Mouse (Mus musculus) thymus, adult 2 months (tissue): ENCODE measurements around the gene Vwf. TPM values are rescaled to one million over a fixed set of nuclear protein-coding genes. Genes with fewer than 3 reads are reported as not detected.

Source experiments
- DNase-seq: peaks from one replicate; pipeline ENCODE4 v3.0.0; 2021
- H3K27ac ChIP-seq: fragments of 200-500 bp; 2 replicates; pipeline ENCODE4 v1.5.1; 2012; ENCODE audit warnings: low read length, control low read depth; ENCODE audit not compliant: control insufficient read depth, insufficient read depth
- H3K27me3 ChIP-seq: fragments of 200-500 bp; 2 replicates; pipeline ENCODE4 v1.6.1; 2012; ENCODE audit warnings: mild to moderate bottlenecking, low read length, moderate library complexity, mixed read lengths; ENCODE audit not compliant: control insufficient read depth, insufficient read depth
- H3K36me3 ChIP-seq: fragments of 200-500 bp; 2 replicates; pipeline ENCODE4 v1.6.1; 2012; ENCODE audit warnings: mild to moderate bottlenecking, low read length, moderate library complexity; ENCODE audit not compliant: control insufficient read depth, insufficient read depth
- H3K4me1 ChIP-seq: fragments of 200-500 bp; replicated peaks from 2 replicates; pipeline ENCODE4 v1.6.1; 2012; ENCODE audit warnings: low read length; ENCODE audit not compliant: control insufficient read depth, insufficient read depth
- H3K4me3 ChIP-seq: fragments of 200-500 bp; 2 replicates; pipeline ENCODE4 v1.5.1; 2012; ENCODE audit warnings: mild to moderate bottlenecking, low read length, control low read depth, moderate library complexity; ENCODE audit not compliant: control insufficient read depth, insufficient read depth
- CTCF ChIP-seq: fragments of 200-500 bp; IDR thresholded peaks from 2 replicates; pipeline ENCODE4 v1.5.1; 2012; ENCODE audit warnings: mild to moderate bottlenecking, control low read depth, low read length, moderate library complexity, borderline replicate concordance; ENCODE audit not compliant: control insufficient read depth, poor library complexity, insufficient read depth; ENCODE audit errors: extremely low read depth
- POLR2A ChIP-seq: fragments of 200-500 bp; IDR thresholded peaks from 2 replicates; pipeline ENCODE4 v1.6.1; 2012; ENCODE audit warnings: mild to moderate bottlenecking, low read length, control low read depth, moderate library complexity; ENCODE audit not compliant: control insufficient read depth, poor library complexity, insufficient read depth; ENCODE audit errors: extremely low read depth
- WGBS: fragments of 180-500 bp; shearing (Covaris S2); methylation state at CpG from one replicate; pipeline ENCODE4 v1.1.7; 2018; 5-methylcytosine and 5-hydroxymethylcytosine counted together
- polyA plus RNA-seq: library from polyadenylated mRNA; depleted of rRNA; stranded (reverse); fragments of >200 nt; gene quantifications from 2 replicates; pipeline ENCODE4 v1.2.3, GENCODE M21; 2012

Gene Vwf
- polyA plus RNA-seq, 1 experiment = 32.3 TPM

- 11% methylated on average over 18 of the region's 18 CpGs for WGBS
Measured at GRCm38 (mm10) chr6:125572291-125573188, 26.0 kb downstream of the Vwf start.

GRCm38 (mm10) chr6:125573189-125573928 is 26.8 kb downstream of the Vwf start:
- Histone ChIP-seq H3K4me3 (peak overlapping the region; percentile 79), H3K27ac (peak overlapping the region; percentile 93), H3K4me1 (peaks cover 13% of the 10 kb centered on the region), H3K27me3 (no peaks in the 10 kb centered on the region), H3K36me3 (no peaks in the 10 kb centered on the region)
- peak; percentile 85 for DNase-seq
- 9% methylated on average over 14 of the region's 14 CpGs for WGBS
- TF ChIP-seq POLR2A = peak; percentile 61
- no peak for TF ChIP-seq CTCF

More at GRCm38 (mm10) chr6:125572291-125573188, 26.0 kb downstream of the Vwf start:
- Histone ChIP-seq H3K27ac (peak overlapping the region; percentile 93), H3K27me3 (no peaks in the 10 kb centered on the region), H3K4me1 (peaks cover 13% of the 10 kb centered on the region), H3K4me3 (peak overlapping the region; percentile 79), H3K36me3 (no peaks in the 10 kb centered on the region)
- peak; percentile 52 for DNase-seq
- TF ChIP-seq POLR2A = no peak
- no peak for TF ChIP-seq CTCF

- no peak for DNase-seq
- no peak for TF ChIP-seq POLR2A
- no peak for TF ChIP-seq CTCF
- H3K36me3 ChIP-seq = no peaks in the 10 kb centered on the region
Measured at GRCm38 (mm10) chr6:125575080-125575479, 28.5 kb downstream of the Vwf start.

GRCm38 (mm10) chr6:125577301-125577700 is 30.7 kb downstream of the Vwf start:
- 91% methylated on average over 9 of the region's 9 CpGs for WGBS
- Histone ChIP-seq H3K27ac (no peak overlapping the region), H3K27me3 (no peaks in the 10 kb centered on the region), H3K4me3 (no peak overlapping the region), H3K36me3 (no peaks in the 10 kb centered on the region), H3K4me1 (peaks cover 11% of the 10 kb centered on the region)
- TF ChIP-seq CTCF (no peak), POLR2A (no peak)
- no peak for DNase-seq

More at GRCm38 (mm10) chr6:125575080-125575479, 28.5 kb downstream of the Vwf start:
- WGBS = 94% methylated on average over 6 of the region's 6 CpGs
- Histone ChIP-seq H3K27ac (no peak overlapping the region), H3K4me3 (no peak overlapping the region), H3K27me3 (no peaks in the 10 kb centered on the region), H3K4me1 (peaks cover 13% of the 10 kb centered on the region)

GRCm38 (mm10) chr6:125577882-125578646 is 31.5 kb downstream of the Vwf start:
- no peak for DNase-seq
- no peak overlapping the region for H3K4me3 ChIP-seq
- no peak overlapping the region for H3K27ac ChIP-seq
- peaks cover 8% of the 10 kb centered on the region for H3K4me1 ChIP-seq
- WGBS = 96% methylated on average over 11 of the region's 11 CpGs
- TF ChIP-seq CTCF (no peak), POLR2A (no peak)
- H3K36me3 ChIP-seq = no peaks in the 10 kb centered on the region
- H3K27me3 ChIP-seq = no peaks in the 10 kb centered on the region

- Histone ChIP-seq H3K36me3 (no peaks in the 10 kb centered on the region), H3K4me1 (peaks cover 4% of the 10 kb centered on the region), H3K27me3 (no peaks in the 10 kb centered on the region), H3K4me3 (no peak overlapping the region), H3K27ac (no peak overlapping the region)
- TF ChIP-seq CTCF (no peak), POLR2A (no peak)
- no peak for DNase-seq
- 92% methylated on average over 7 of the region's 7 CpGs for WGBS
Measured at GRCm38 (mm10) chr6:125578647-125579011, 32.1 kb downstream of the Vwf start.
